Mouse (Mus musculus) neural tube, embryonic 11.5 days (tissue): Measurements from ENCODE around the gene Faap20. TPM values are rescaled to one million over a fixed set of nuclear protein-coding genes. Genes with fewer than 3 reads are reported as not detected.
"Not testable (repeated sequence)": the region's sequence is repeated elsewhere in the genome, so short reads cannot be mapped to it uniquely, and the experiment has no call there.

Source experiments
- ATAC-seq: fragments of 200-750 bp; cut with Nextera tagmentation; 2 replicates; pipeline ENCODE4 v1.8.0; 2017; ENCODE audit warnings: moderate number of reproducible peaks, mild to moderate bottlenecking, moderate TSS enrichment, moderate library complexity; ENCODE audit not compliant: insufficient read depth, low FRiP score, low TSS enrichment
- DNase-seq: peaks from one replicate; pipeline ENCODE4 v3.0.0-alpha.2; 2015; ENCODE audit warnings: low spot score
- H3K27ac ChIP-seq: fragments of 300-500 bp; sonication (generic); 2 replicates; pipeline ENCODE4 v1.5.1; 2014; ENCODE audit warnings: low read depth, mild to moderate bottlenecking, low read length
- H3K27me3 ChIP-seq: fragments of 300-500 bp; sonication (generic); 2 replicates; pipeline ENCODE4 v1.6.1; 2014; ENCODE audit warnings: mild to moderate bottlenecking, low read length, mixed read lengths; ENCODE audit not compliant: control insufficient read depth, insufficient read depth
- H3K36me3 ChIP-seq: fragments of 300-500 bp; sonication (generic); 2 replicates; pipeline ENCODE4 v1.6.1; 2014; ENCODE audit warnings: mild to moderate bottlenecking, low read length, moderate library complexity, mixed read lengths; ENCODE audit not compliant: control insufficient read depth, insufficient read depth
- H3K4me1 ChIP-seq: fragments of 300-500 bp; sonication (generic); 2 replicates; pipeline ENCODE4 v1.6.1; 2014; ENCODE audit warnings: low read length, mixed read lengths; ENCODE audit not compliant: control insufficient read depth, insufficient read depth
- H3K4me2 ChIP-seq: fragments of 300-500 bp; sonication (generic); 2 replicates; pipeline ENCODE4 v1.6.1; 2014; ENCODE audit warnings: low read depth, mild to moderate bottlenecking, moderate library complexity
- H3K4me3 ChIP-seq: fragments of 300-500 bp; sonication (generic); 2 replicates; pipeline ENCODE4 v1.5.1; 2014; ENCODE audit warnings: low read depth, low read length
- H3K9ac ChIP-seq: fragments of 300-500 bp; sonication (generic); 2 replicates; pipeline ENCODE4 v1.6.1; 2014; ENCODE audit warnings: mild to moderate bottlenecking, low read length
- H3K9me3 ChIP-seq: fragments of 300-500 bp; sonication (generic); 2 replicates; pipeline ENCODE4 v1.6.1; 2016; ENCODE audit warnings: low read length; ENCODE audit not compliant: control insufficient read depth
- WGBS: fragments of 180-500 bp; shearing (Covaris S2); extraction: QIAGEN DNeasy Blood & Tissue Kit; methylation state at CpG from one replicate; pipeline ENCODE4 v1.1.7; 2014; 5-methylcytosine and 5-hydroxymethylcytosine counted together
- polyA plus RNA-seq: library from polyadenylated mRNA; unstranded; fragments of >200 nt; fragmentation: Nextera tagmentation; extraction: Ambion mirVana; gene quantifications from 2 replicates; pipeline ENCODE4 v1.2.1, GENCODE M21; 2014

The Faap20 gene
- polyA plus RNA-seq, 1 experiment from 2014 or later = 96.6 TPM

DNA sequence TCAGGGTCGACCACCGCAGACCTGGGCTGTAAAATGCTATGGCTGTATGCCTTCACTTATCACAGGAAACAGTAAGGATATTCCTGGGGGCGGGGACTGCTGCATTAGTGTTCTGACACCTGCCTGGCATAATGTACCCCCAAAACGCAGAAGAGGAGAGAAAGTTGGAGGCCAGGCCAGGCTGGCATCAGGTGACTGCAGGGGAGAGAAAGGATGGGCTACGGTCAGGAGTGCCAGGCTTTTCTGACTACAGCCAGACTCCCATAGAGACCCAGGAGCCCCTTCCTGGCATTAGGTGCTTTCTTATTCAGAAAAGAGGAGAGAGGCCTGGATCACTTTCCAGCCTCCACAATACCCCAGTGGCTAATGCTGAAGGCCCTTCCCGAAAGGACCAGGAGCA lies 10.1 kb upstream of the Faap20 start:
- H3K4me1 ChIP-seq = peaks cover 11% of the 10 kb centered on the region
- no peaks in the 10 kb centered on the region for H3K27me3 ChIP-seq
- DNase-seq (no peak), ATAC-seq (no peak)
- 51% methylated on average over 6 of the region's 6 CpGs for WGBS
- H3K27ac ChIP-seq = no peak overlapping the region
- no peak overlapping the region for H3K4me3 ChIP-seq
- no peaks in the 10 kb centered on the region for H3K36me3 ChIP-seq
- H3K4me2 ChIP-seq = no peak overlapping the region
- no peaks in the 10 kb centered on the region for H3K9me3 ChIP-seq
- no peak overlapping the region for H3K9ac ChIP-seq

GRCm38 (mm10) chr4:155241789-155242188 lies 7.8 kb upstream of the Faap20 start:
- no peak for ATAC-seq
- Histone ChIP-seq H3K36me3 (no peaks in the 10 kb centered on the region), H3K9ac (no peak overlapping the region), H3K4me3 (no peak overlapping the region), H3K27me3 (no peaks in the 10 kb centered on the region), H3K9me3 (no peaks in the 10 kb centered on the region), H3K4me1 (no peaks in the 10 kb centered on the region), H3K4me2 (no peak overlapping the region), H3K27ac (no peak overlapping the region)
- DNase-seq = no peak
- 79% methylated on average over 9 of the region's 9 CpGs for WGBS

GRCm38 (mm10) chr4:155242292-155242691 lies 7.3 kb upstream of the Faap20 start:
- DNase-seq (no peak), ATAC-seq (no peak)
- 93% methylated on average over 5 of the region's 5 CpGs for WGBS
- Histone ChIP-seq H3K27me3 (no peaks in the 10 kb centered on the region), H3K4me3 (no peak overlapping the region), H3K9me3 (no peaks in the 10 kb centered on the region), H3K4me1 (no peaks in the 10 kb centered on the region), H3K4me2 (no peak overlapping the region), H3K9ac (no peak overlapping the region), H3K27ac (no peak overlapping the region), H3K36me3 (no peaks in the 10 kb centered on the region)

DNA sequence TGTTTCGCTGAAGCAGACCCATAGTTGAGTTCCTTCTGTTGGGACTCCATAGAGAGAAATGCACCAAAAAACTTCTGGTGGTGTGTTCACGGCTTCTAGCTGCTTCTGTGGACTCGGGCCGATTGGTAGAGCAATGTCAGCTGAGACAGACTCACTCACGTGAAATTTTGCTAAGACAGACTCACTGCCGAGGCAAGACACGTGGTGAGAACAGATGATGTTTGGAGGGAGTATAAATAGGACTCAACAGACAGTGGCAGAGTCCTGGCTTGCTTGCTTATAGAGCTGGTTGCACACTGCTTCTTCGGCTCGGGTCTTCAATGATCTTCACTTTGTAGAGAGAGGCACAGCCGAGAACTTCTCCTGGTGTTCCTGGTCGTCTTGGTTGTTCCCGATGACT lies 6.4 kb upstream of the Faap20 start:
- H3K27ac ChIP-seq = no peak overlapping the region
- H3K4me3 ChIP-seq = no peak overlapping the region
- WGBS = 89% methylated on average over 12 of the region's 12 CpGs
- H3K4me2 ChIP-seq = no peak overlapping the region
- no peak overlapping the region for H3K9ac ChIP-seq
- H3K4me1 ChIP-seq = no peaks in the 10 kb centered on the region
- DNase-seq (no peak), ATAC-seq (no peak)
- H3K36me3 ChIP-seq = no peaks in the 10 kb centered on the region
- no peaks in the 10 kb centered on the region for H3K9me3 ChIP-seq
- H3K27me3 ChIP-seq = no peaks in the 10 kb centered on the region

GRCm38 (mm10) chr4:155245770-155246492 lies 3.7 kb upstream of the Faap20 start:
- Histone ChIP-seq H3K27ac (no peak overlapping the region), H3K4me1 (peaks cover 5% of the 10 kb centered on the region), H3K4me3 (no peak overlapping the region), H3K27me3 (no peaks in the 10 kb centered on the region), H3K4me2 (no peak overlapping the region), H3K9ac (no peak overlapping the region), H3K36me3 (no peaks in the 10 kb centered on the region), H3K9me3 (no peaks in the 10 kb centered on the region)
- 65% methylated on average over 6 of the region's 6 CpGs for WGBS
- no peak for ATAC-seq
- DNase-seq = no peak

- no peaks in the 10 kb centered on the region for H3K27me3 ChIP-seq
- no peaks in the 10 kb centered on the region for H3K36me3 ChIP-seq
- 79% methylated on average over 12 of the region's 12 CpGs for WGBS
- H3K4me1 ChIP-seq = peaks cover 8% of the 10 kb centered on the region
- no peaks in the 10 kb centered on the region for H3K9me3 ChIP-seq
- ATAC-seq = no peak
- no peak overlapping the region for H3K4me2 ChIP-seq
- no peak overlapping the region for H3K4me3 ChIP-seq
- no peak for DNase-seq
- no peak overlapping the region for H3K9ac ChIP-seq
- no peak overlapping the region for H3K27ac ChIP-seq
These were observed 2.9 kb upstream of the Faap20 start for GRCm38 (mm10) chr4:155246691-155247105.

DNA sequence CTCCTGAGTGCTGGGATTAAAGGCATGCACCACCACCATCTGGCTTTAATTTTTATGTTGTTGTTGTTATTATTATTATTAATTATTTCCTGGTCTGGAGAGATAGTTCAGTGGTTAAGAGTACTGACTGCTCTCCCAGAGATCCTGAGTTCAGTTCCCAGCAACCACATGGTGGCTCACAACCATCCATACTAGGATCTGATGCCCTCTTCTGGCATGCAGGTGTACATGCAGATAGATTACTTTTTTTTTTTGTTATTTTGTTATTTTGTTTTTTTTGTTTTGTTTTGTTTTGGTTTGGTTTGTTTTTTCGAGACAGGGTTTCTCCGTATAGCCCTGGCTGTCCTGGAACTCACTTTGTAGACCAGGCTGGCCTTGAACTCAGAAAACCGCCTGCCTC lies 1.5 kb upstream of the Faap20 start:
- not testable (repeated sequence) for H3K4me3 ChIP-seq, H3K9me3 ChIP-seq, H3K27me3 ChIP-seq, DNase-seq, ATAC-seq, H3K9ac ChIP-seq, H3K36me3 ChIP-seq, H3K4me1 ChIP-seq, H3K4me2 ChIP-seq, H3K27ac ChIP-seq
- WGBS = 91% methylated on average over 3 of the region's 3 CpGs

GRCm38 (mm10) chr4:155249257-155249647 lies 350 bp upstream of the Faap20 start:
- ATAC-seq = peak; percentile 70
- H3K9ac ChIP-seq = peak overlapping the region; percentile 78
- H3K4me2 ChIP-seq = peak overlapping the region; percentile 93
- H3K27ac ChIP-seq = peak overlapping the region; percentile 94
- H3K27me3 ChIP-seq = no peaks in the 10 kb centered on the region
- 0% methylated on average over 9 of the region's 9 CpGs for WGBS
- H3K36me3 ChIP-seq = no peaks in the 10 kb centered on the region; the same call in 1 of the 2 replicates
- peaks cover 8% of the 10 kb centered on the region for H3K4me1 ChIP-seq
- DNase-seq = peak; percentile 97
- peak overlapping the region; percentile 72 for H3K4me3 ChIP-seq
- H3K9me3 ChIP-seq = no peaks in the 10 kb centered on the region

GRCm38 (mm10) chr4:155250361-155251117 lies 937 bp downstream of the Faap20 start:
- ATAC-seq = peak; percentile 17
- Histone ChIP-seq H3K9me3 (no peaks in the 10 kb centered on the region), H3K36me3 (no peaks in the 10 kb centered on the region; the same call in 1 of the 2 replicates), H3K27me3 (no peaks in the 10 kb centered on the region), H3K9ac (peak overlapping the region; percentile 78), H3K4me3 (peak overlapping the region; percentile 72), H3K4me2 (peak overlapping the region; percentile 93), H3K27ac (peak overlapping the region; percentile 94), H3K4me1 (peaks cover 8% of the 10 kb centered on the region)
- DNase-seq = no peak
- 12% methylated on average over 23 of the region's 23 CpGs for WGBS
